Mouse (Mus musculus): ENCODE results near the gene Hhipl2. TPM values are rescaled to one million over a fixed set of nuclear protein-coding genes. Genes with fewer than 3 reads are reported as not detected.

The Hhipl2 gene
- polyA plus RNA-seq (2014; fragmentation: Illumina TruSeq; extraction: RNeasy Lipid Tissue Mini Kit (QIAGEN cat#74804)), result not detected

GRCm38 (mm10) chr1:183417873-183418272 is at the start of gene Hhipl2:
Hhipl2 (plus strand) TSS chr1:183418215.

GRCm38 (mm10) chr1:183369427-183370014 is 48.5 kb upstream of the Hhipl2 start, which contains the start of gene Mia3:
Mia3 (minus strand) TSS chr1:183369553.

GRCm38 (mm10) chr1:183388426-183389406 is 29.3 kb upstream of the Hhipl2 start, which contains the start of gene Taf1a:
Taf1a (plus strand) TSS chr1:183388981.

Other genes with a start within 250 kb of the Hhipl2 start
- gene Disp1, start 196.7 kb upstream of the Hhipl2 start, polyA plus RNA-seq (2014; fragmentation: Illumina TruSeq; extraction: RNeasy Lipid Tissue Mini Kit (QIAGEN cat#74804)), result 2.7 TPM
- 147 TPM for gene Aida, start 121.6 kb upstream of the Hhipl2 start, polyA plus RNA-seq (2014; fragmentation: Illumina TruSeq; extraction: RNeasy Lipid Tissue Mini Kit (QIAGEN cat#74804))
- gene Brox, start 120.9 kb upstream of the Hhipl2 start, polyA plus RNA-seq (2014; fragmentation: Illumina TruSeq; extraction: RNeasy Lipid Tissue Mini Kit (QIAGEN cat#74804)), result 107 TPM
- 290 TPM for gene Mia3, start 48.7 kb upstream of the Hhipl2 start, polyA plus RNA-seq (2014; fragmentation: Illumina TruSeq; extraction: RNeasy Lipid Tissue Mini Kit (QIAGEN cat#74804))
- gene Taf1a, start 29.2 kb upstream of the Hhipl2 start, polyA plus RNA-seq (2014; fragmentation: Illumina TruSeq; extraction: RNeasy Lipid Tissue Mini Kit (QIAGEN cat#74804)), result 16.6 TPM